Mouse (Mus musculus): ENCODE results near the gene Gsto1. TPM values are rescaled to one million over a fixed set of nuclear protein-coding genes. Genes with fewer than 3 reads are reported as not detected.

Gsto1 gene
- polyA plus RNA-seq, 1 experiment = 30.4 TPM

DNA sequence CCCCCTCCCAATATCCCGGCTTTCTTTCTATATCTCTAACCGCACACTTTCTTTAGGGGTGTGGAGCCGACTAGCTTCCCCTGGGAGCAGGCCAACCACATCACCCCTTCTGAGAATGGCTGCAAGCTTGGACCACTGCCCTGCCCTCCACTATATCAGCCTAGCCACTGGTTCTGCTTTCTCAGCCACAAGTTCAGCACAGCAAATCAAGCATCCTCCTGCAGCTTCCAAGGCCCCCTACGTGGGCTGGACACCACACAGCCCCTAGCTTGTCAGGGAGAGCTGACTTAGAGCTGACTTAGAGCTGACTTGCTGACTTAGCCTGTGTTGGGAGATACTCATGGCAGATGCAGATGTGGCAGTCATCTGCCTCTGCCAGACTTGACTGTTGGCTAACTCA, 50.3 kb downstream of the Gsto1 start:
- no peaks in the 10 kb centered on the region for H3K36me3 ChIP-seq (ENCODE audit: control insufficient read depth, insufficient read depth, low read length)
- H3K4me3 ChIP-seq (ENCODE audit: control insufficient read depth, insufficient read depth, low read length) = no peak overlapping the region
- H3K4me1 ChIP-seq (replicated peaks; ENCODE audit: control insufficient read depth, insufficient read depth, low read length) = peaks cover 49% of the 10 kb centered on the region
- 68% methylated on average over 4 of the region's 4 CpGs for WGBS
- no peak for DNase-seq
- no peaks in the 10 kb centered on the region for H3K27me3 ChIP-seq (ENCODE audit: control insufficient read depth, insufficient read depth, low read length)
- no peak for TF ChIP-seq CTCF (IDR thresholded peaks at IDR 0.05; ENCODE audit: borderline replicate concordance, control insufficient read depth, extremely low read depth, insufficient read depth, low read length, poor library complexity)
- no peak overlapping the region for H3K27ac ChIP-seq (ENCODE audit: control insufficient read depth, insufficient read depth, low read length)

DNA sequence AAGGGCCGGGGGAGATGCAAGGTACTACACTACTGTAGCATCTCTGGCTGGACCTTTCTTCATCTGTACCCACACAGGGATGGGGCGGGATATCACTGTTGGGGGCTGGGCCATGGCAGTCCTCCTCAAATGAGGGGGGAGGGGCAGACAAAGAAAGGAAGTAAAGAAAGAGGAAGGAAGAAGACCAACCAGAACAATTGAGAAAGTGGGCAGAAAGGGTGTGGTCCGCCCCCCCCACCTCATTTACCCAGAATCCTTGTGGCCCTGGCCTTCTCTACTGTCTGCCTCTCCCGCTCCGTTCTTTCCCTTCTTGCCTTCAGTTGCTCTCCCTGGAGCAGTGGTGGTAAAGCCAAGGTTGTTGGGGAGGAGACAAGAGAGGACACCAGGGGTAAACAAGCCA, 50.8 kb downstream of the Gsto1 start:
- Histone ChIP-seq H3K36me3 (ENCODE audit: control insufficient read depth, insufficient read depth, low read length) (no peaks in the 10 kb centered on the region), H3K4me3 (ENCODE audit: control insufficient read depth, insufficient read depth, low read length) (no peak overlapping the region), H3K27ac (ENCODE audit: control insufficient read depth, insufficient read depth, low read length) (no peak overlapping the region), H3K27me3 (ENCODE audit: control insufficient read depth, insufficient read depth, low read length) (no peaks in the 10 kb centered on the region), H3K4me1 (replicated peaks; ENCODE audit: control insufficient read depth, insufficient read depth, low read length) (peaks cover 53% of the 10 kb centered on the region)
- DNase-seq = no peak
- WGBS = 70% methylated on average over 5 of the region's 5 CpGs
- TF ChIP-seq POLR2A (IDR thresholded peaks at IDR 0.05; ENCODE audit: control insufficient read depth, extremely low read depth, insufficient read depth, low read length, poor library complexity) (no peak), CTCF (IDR thresholded peaks at IDR 0.05; ENCODE audit: borderline replicate concordance, control insufficient read depth, extremely low read depth, insufficient read depth, low read length, poor library complexity) (no peak)

- DNase-seq = no peak
- 96% methylated on average over 9 of the region's 9 CpGs for WGBS
- H3K36me3 ChIP-seq (ENCODE audit: control insufficient read depth, insufficient read depth, low read length) = no peaks in the 10 kb centered on the region; the same call in 1 of the 2 replicates
- no peak overlapping the region for H3K27ac ChIP-seq (ENCODE audit: control insufficient read depth, insufficient read depth, low read length)
- no peaks in the 10 kb centered on the region for H3K27me3 ChIP-seq (ENCODE audit: control insufficient read depth, insufficient read depth, low read length)
- H3K4me3 ChIP-seq (ENCODE audit: control insufficient read depth, insufficient read depth, low read length) = no peak overlapping the region
- no peak for TF ChIP-seq POLR2A (IDR thresholded peaks at IDR 0.05; ENCODE audit: control insufficient read depth, extremely low read depth, insufficient read depth, low read length, poor library complexity)
- no peak for TF ChIP-seq CTCF (IDR thresholded peaks at IDR 0.05; ENCODE audit: borderline replicate concordance, control insufficient read depth, extremely low read depth, insufficient read depth, low read length, poor library complexity)
- peaks cover 61% of the 10 kb centered on the region for H3K4me1 ChIP-seq (replicated peaks; ENCODE audit: control insufficient read depth, insufficient read depth, low read length)
These were observed 52.8 kb downstream of the Gsto1 start for GRCm38 (mm10) chr19:47907596-47907995.

- peak; percentile 34 for DNase-seq
- no peak for TF ChIP-seq CTCF (IDR thresholded peaks at IDR 0.05; ENCODE audit: borderline replicate concordance, control insufficient read depth, extremely low read depth, insufficient read depth, low read length, poor library complexity)
- TF ChIP-seq POLR2A (IDR thresholded peaks at IDR 0.05; ENCODE audit: control insufficient read depth, extremely low read depth, insufficient read depth, low read length, poor library complexity) = no peak
- Histone ChIP-seq H3K36me3 (ENCODE audit: control insufficient read depth, insufficient read depth, low read length) (no peaks in the 10 kb centered on the region; the same call in 1 of the 2 replicates), H3K27ac (ENCODE audit: control insufficient read depth, insufficient read depth, low read length) (0 out of 2 replicates have a peak overlapping the region, but pooled peaks have one; percentile 9), H3K4me1 (replicated peaks; ENCODE audit: control insufficient read depth, insufficient read depth, low read length) (peaks cover 59% of the 10 kb centered on the region), H3K27me3 (ENCODE audit: control insufficient read depth, insufficient read depth, low read length) (no peaks in the 10 kb centered on the region), H3K4me3 (ENCODE audit: control insufficient read depth, insufficient read depth, low read length) (no peak overlapping the region)
- whole genome bisulfite sequencing = 32% methylated on average over 6 of the region's 6 CpGs
These were observed 54.2 kb downstream of the Gsto1 start for GRCm38 (mm10) chr19:47908961-47909371.

DNA sequence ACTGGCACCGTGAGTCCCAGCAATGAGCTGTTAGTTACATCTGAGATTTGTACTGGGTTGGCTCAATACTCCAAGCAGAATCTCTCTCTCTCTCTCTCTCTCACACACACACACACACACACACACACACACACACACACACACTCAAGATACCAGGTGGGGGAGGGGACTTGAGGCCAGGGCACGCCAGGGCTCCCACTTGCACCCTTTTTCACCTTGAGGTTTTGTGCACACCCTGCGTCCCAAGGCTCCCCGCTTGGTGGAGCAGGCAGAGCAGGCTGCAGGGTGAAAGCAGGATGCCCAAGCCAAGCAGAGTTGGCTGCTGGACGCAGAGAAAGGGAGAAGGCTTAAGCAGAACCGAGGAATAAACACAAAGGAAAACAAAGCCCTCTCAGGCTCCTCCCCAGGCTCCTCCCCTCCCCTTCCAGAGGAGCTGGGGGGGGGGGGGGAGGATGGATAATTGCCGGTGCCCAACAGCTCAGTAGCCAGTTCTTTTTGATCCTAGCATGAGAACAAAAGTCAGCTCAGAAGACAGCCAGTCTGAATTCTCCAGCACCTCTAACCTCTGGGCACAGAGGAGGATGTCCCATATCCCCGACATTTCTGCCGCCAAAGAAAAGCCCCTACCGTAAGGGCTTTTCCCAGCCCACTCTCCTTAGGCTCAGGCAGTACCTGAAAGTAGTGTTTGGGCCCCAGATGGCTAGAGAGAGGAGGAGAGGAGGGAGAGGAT, 54.8 kb downstream of the Gsto1 start:
- H3K27me3 ChIP-seq (ENCODE audit: control insufficient read depth, insufficient read depth, low read length) = no peaks in the 10 kb centered on the region
- H3K4me1 ChIP-seq (replicated peaks; ENCODE audit: control insufficient read depth, insufficient read depth, low read length) = peaks cover 59% of the 10 kb centered on the region
- H3K36me3 ChIP-seq (ENCODE audit: control insufficient read depth, insufficient read depth, low read length) = no peaks in the 10 kb centered on the region; the same call in 1 of the 2 replicates
- TF ChIP-seq CTCF (IDR thresholded peaks at IDR 0.05; ENCODE audit: borderline replicate concordance, control insufficient read depth, extremely low read depth, insufficient read depth, low read length, poor library complexity) = no peak
- no peak for TF ChIP-seq POLR2A (IDR thresholded peaks at IDR 0.05; ENCODE audit: control insufficient read depth, extremely low read depth, insufficient read depth, low read length, poor library complexity)
- 7% methylated on average over 10 of the region's 10 CpGs for WGBS
- peak overlapping the region; percentile 5; the same call in 1 of the 2 replicates for H3K4me3 ChIP-seq (ENCODE audit: control insufficient read depth, insufficient read depth, low read length)
- DNase-seq = no peak
- peak overlapping the region; percentile 53 for H3K27ac ChIP-seq (ENCODE audit: control insufficient read depth, insufficient read depth, low read length)

GRCm38 (mm10) chr19:47910117-47910618, 55.4 kb downstream of the Gsto1 start:
- TF ChIP-seq CTCF (IDR thresholded peaks at IDR 0.05; ENCODE audit: borderline replicate concordance, control insufficient read depth, extremely low read depth, insufficient read depth, low read length, poor library complexity) (no peak), POLR2A (IDR thresholded peaks at IDR 0.05; ENCODE audit: control insufficient read depth, extremely low read depth, insufficient read depth, low read length, poor library complexity) (no peak)
- Histone ChIP-seq H3K36me3 (ENCODE audit: control insufficient read depth, insufficient read depth, low read length) (no peaks in the 10 kb centered on the region; the same call in 1 of the 2 replicates), H3K27me3 (ENCODE audit: control insufficient read depth, insufficient read depth, low read length) (no peaks in the 10 kb centered on the region), H3K4me1 (replicated peaks; ENCODE audit: control insufficient read depth, insufficient read depth, low read length) (peaks cover 58% of the 10 kb centered on the region), H3K27ac (ENCODE audit: control insufficient read depth, insufficient read depth, low read length) (peak overlapping the region; percentile 53), H3K4me3 (ENCODE audit: control insufficient read depth, insufficient read depth, low read length) (no peak overlapping the region; the same call in 1 of the 2 replicates)
- no peak for DNase-seq
- WGBS = 1% methylated on average over 4 of the region's 4 CpGs

Data from thymus, adult 2 months (tissue).